Mouse (Mus musculus) liver, embryonic 14.5 days (tissue): ENCODE measurements at regions not wholly inside any gene's neighbourhood (a gene's known extent, or its start where the extent isn't known, plus 50 kb on each side); places are given as distances from the start of the nearest gene placed in this dataset.

Source experiments
- CTCF ChIP-seq: IDR thresholded peaks from 2 replicates; pipeline ENCODE4 v1.5.1; 2016; ENCODE audit warnings: antibody characterized with exemption, low read depth, control low read depth
- EP300 ChIP-seq: IDR thresholded peaks from 2 replicates; pipeline ENCODE4 v1.6.1; 2016; ENCODE audit warnings: antibody characterized with exemption, low read depth

DNA sequence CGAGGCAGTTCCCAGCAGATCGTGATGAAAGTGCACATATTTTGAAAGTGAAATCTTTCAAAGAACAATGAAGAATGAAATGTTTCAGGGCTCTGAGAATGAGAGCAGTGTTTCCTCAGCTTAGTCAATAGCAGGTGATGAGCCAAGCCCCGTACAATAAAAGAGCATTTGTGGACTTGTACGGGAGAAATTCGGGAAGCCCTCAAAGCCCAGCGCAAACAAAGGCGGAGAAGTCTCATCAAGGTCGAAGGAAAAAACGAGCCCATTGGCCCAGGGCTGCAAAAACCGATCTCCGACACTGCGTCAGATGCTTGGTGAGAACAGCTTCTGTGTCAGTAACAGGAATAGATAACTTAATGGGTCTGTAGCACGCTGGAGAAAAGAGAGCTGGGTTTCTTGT, 261.5 kb downstream of the 4933412E24Rik start:
- no peak for TF ChIP-seq CTCF
- no peak for TF ChIP-seq EP300
